Mouse (Mus musculus) neural tube, postnatal 0 days (tissue): ENCODE results near the gene Olfr1122. TPM values are rescaled to one million over a fixed set of nuclear protein-coding genes. Genes with fewer than 3 reads are reported as not detected.

Experiments
- polyA plus RNA-seq: library from polyadenylated mRNA; unstranded; fragments of >200 nt; fragmentation: Nextera tagmentation; extraction: Ambion mirVana; gene quantifications from 2 replicates; pipeline ENCODE4 v1.2.1, GENCODE M21; 2015

Olfr1122 gene
- not detected in 2 replicates for polyA plus RNA-seq

GRCm38 (mm10) chr2:87385549-87385948 lies at the start of gene Olfr1122:
Olfr1122 (plus strand) TSS chr2:87385849.

GRCm38 (mm10) chr2:87354515-87354914 lies 31.1 kb upstream of the Olfr1122 start, which contains the start of gene Olfr1120:
Olfr1120 (plus strand) TSS chr2:87354815.

GRCm38 (mm10) chr2:87369595-87369994 lies 16.1 kb upstream of the Olfr1122 start, which contains the start of gene Olfr1121:
Olfr1121 (plus strand) TSS chr2:87369895.

GRCm38 (mm10) chr2:87416335-87416734 lies 30.7 kb downstream of the Olfr1122 start, which contains the start of gene Olfr1123:
Olfr1123 (plus strand) TSS chr2:87416635.

GRCm38 (mm10) chr2:87429975-87430374 lies 44.3 kb downstream of the Olfr1122 start, which contains the start of gene Olfr1124:
Olfr1124 (plus strand) TSS chr2:87430275.

Other genes with a start within 250 kb of the Olfr1122 start
- gene Olfr1110, start 245.5 kb upstream of the Olfr1122 start, polyA plus RNA-seq, result not detected in 2 replicates
- gene Olfr1111, start 233.2 kb upstream of the Olfr1122 start, polyA plus RNA-seq, result not detected in 2 replicates
- gene Olfr1112, start 198.1 kb upstream of the Olfr1122 start, polyA plus RNA-seq, result not detected in 2 replicates
- not detected in 2 replicates for gene Olfr1113, start 176.9 kb upstream of the Olfr1122 start, polyA plus RNA-seq
- not detected in 2 replicates for gene Olfr1115, start 137.8 kb upstream of the Olfr1122 start, polyA plus RNA-seq
- gene Olfr1116, start 118.3 kb upstream of the Olfr1122 start, polyA plus RNA-seq, result not detected in 2 replicates
- gene Olfr1118, start 78.3 kb upstream of the Olfr1122 start, polyA plus RNA-seq, result not detected in 2 replicates
- not detected in 2 replicates for gene Olfr1120, start 31.0 kb upstream of the Olfr1122 start, polyA plus RNA-seq
- gene Olfr1121, start 16.0 kb upstream of the Olfr1122 start, polyA plus RNA-seq, result not detected in 2 replicates
- not detected in 2 replicates for gene Olfr1123, start 30.8 kb downstream of the Olfr1122 start, polyA plus RNA-seq
- 0.06 and 0.11 TPM in 2 replicates for gene Olfr1124, start 44.4 kb downstream of the Olfr1122 start, polyA plus RNA-seq
- not detected in 2 replicates for gene Olfr1126, start 68.1 kb downstream of the Olfr1122 start, polyA plus RNA-seq
- gene Pramel7, start 111.2 kb downstream of the Olfr1122 start, polyA plus RNA-seq, result not detected in 2 replicates
- gene Pramel6, start 120.7 kb downstream of the Olfr1122 start, polyA plus RNA-seq, result not detected in 2 replicates
- gene Olfr153, start 145.9 kb downstream of the Olfr1122 start, polyA plus RNA-seq, result not detected in 2 replicates
- gene Olfr1128, start 159.7 kb downstream of the Olfr1122 start, polyA plus RNA-seq, result not detected in 2 replicates
- not detected in 2 replicates for gene Olfr1129, start 188.1 kb downstream of the Olfr1122 start, polyA plus RNA-seq
- not detected in 2 replicates for gene Olfr1130, start 220.4 kb downstream of the Olfr1122 start, polyA plus RNA-seq
- gene Olfr1131, start 241.3 kb downstream of the Olfr1122 start, polyA plus RNA-seq, result not detected in 2 replicates